Mouse (Mus musculus): ENCODE results near the gene Acads. TPM values are rescaled to one million over a fixed set of nuclear protein-coding genes. Genes with fewer than 3 reads are reported as not detected.
"Not testable (repeated sequence)": the region's sequence is repeated elsewhere in the genome, so short reads cannot be mapped to it uniquely, and the experiment has no call there.

The Acads gene
- polyA plus RNA-seq, 1 experiment = 101 TPM

DNA sequence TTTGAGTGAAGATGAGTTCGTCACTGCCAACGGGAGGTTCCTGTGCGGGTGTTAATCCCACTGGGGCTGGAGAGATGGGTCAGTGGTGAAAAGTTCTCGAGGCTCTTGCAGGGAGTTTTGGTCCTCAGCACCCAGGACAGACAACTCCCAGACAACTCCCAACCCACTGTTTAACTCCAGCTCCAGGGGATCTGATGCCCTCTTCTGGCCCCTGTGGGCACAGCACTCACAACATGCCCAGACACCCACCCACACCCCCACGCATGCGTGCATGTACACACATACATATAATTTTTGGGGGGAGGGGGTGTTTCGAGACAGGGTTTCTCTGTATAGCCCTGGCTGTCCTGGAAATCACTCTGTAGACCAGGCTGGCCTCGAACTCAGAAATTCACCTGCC lies 44.4 kb upstream of the Acads start:
- Histone ChIP-seq H3K36me3 (ENCODE audit: control insufficient read depth, insufficient read depth, low read length) (no peaks in the 10 kb centered on the region), H3K4me3 (ENCODE audit: control insufficient read depth, insufficient read depth, low read length) (no peak overlapping the region), H3K27ac (ENCODE audit: control insufficient read depth, insufficient read depth, low read length) (no peak overlapping the region), H3K4me1 (replicated peaks; ENCODE audit: control insufficient read depth, insufficient read depth, low read length) (peaks cover 43% of the 10 kb centered on the region), H3K27me3 (ENCODE audit: control insufficient read depth, insufficient read depth, low read length) (no peaks in the 10 kb centered on the region)
- TF ChIP-seq POLR2A (IDR thresholded peaks at IDR 0.05; ENCODE audit: control insufficient read depth, extremely low read depth, insufficient read depth, low read length, poor library complexity) (no peak), CTCF (IDR thresholded peaks at IDR 0.05; ENCODE audit: borderline replicate concordance, control insufficient read depth, extremely low read depth, insufficient read depth, low read length, poor library complexity) (peak; percentile 52; the same call in 1 of the 2 replicates)
- peak; percentile 80 for DNase-seq
- 78% methylated on average over 8 of the region's 8 CpGs for WGBS

DNA sequence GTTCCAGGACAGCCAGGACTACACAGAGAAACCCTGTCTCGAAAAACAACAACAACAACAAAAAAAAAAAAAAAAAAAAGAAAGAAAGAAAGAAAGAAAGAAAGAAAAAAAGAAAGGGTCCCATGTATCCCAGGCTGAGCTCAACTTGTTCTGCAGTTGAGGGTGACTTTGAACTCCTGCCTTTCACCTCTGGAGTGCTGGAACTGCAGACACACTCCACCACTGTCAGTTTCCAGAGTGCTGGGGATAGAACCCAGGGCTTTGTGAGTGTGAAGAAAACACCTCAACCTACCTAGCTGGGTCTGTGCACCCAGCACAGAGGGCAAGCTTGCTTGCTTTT lies 42.8 kb upstream of the Acads start:
- not testable (repeated sequence) for H3K36me3 ChIP-seq (ENCODE audit: control insufficient read depth, insufficient read depth, low read length); DNase-seq; H3K27ac ChIP-seq (ENCODE audit: control insufficient read depth, insufficient read depth, low read length); H3K27me3 ChIP-seq (ENCODE audit: control insufficient read depth, insufficient read depth, low read length); H3K4me3 ChIP-seq (ENCODE audit: control insufficient read depth, insufficient read depth, low read length)
- H3K4me1 ChIP-seq (replicated peaks; ENCODE audit: control insufficient read depth, insufficient read depth, low read length) = peaks cover 33% of the 10 kb centered on the region
- WGBS = 89% methylated on average over 1 of the region's 1 CpGs

DNA sequence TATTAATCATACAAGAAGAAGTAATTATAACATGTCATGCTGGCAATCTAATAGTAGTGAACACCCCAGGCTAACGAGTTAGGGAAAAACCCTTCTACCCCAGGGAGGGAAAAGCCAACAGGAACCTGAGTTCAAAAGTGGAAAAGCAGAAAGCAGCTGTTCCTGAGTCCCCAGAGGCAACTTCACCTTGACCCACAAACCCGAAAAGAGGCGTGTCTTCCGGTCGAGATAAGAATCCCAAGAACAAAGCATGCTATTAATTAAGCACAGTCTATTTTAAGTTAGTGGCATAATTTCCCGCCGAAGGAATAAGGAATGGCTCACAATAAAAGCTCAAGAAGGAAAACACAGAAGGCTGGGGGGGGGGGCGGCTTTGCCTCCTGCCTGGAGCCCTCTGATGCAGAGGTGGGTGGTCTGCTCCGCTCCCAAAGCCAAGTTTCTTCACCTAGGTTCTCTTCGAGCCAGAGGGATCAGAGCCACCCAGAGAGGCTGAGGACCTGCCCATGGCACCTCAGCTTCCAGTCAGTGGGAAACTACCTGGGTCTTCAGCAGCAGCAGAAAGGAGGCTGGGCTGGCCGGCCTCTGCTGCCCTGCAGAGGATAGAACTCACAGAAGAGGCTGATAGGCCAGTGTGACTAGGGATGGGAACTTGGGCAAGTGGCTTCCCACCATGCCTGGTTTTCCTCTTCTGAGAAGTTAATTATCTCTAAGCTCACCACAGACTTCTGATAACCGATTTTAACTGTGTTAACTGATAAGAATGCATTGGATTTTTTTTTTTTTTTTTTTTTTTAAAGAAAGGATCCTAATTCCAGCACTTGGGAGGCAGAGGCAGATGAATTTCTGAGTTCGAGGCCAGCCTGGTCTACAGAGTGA lies 42.2 kb upstream of the Acads start:
- H3K4me3 ChIP-seq (ENCODE audit: control insufficient read depth, insufficient read depth, low read length) = no peak overlapping the region
- TF ChIP-seq POLR2A (IDR thresholded peaks at IDR 0.05; ENCODE audit: control insufficient read depth, extremely low read depth, insufficient read depth, low read length, poor library complexity) (no peak), CTCF (IDR thresholded peaks at IDR 0.05; ENCODE audit: borderline replicate concordance, control insufficient read depth, extremely low read depth, insufficient read depth, low read length, poor library complexity) (no peak)
- H3K4me1 ChIP-seq (replicated peaks; ENCODE audit: control insufficient read depth, insufficient read depth, low read length) = peaks cover 30% of the 10 kb centered on the region
- no peaks in the 10 kb centered on the region for H3K27me3 ChIP-seq (ENCODE audit: control insufficient read depth, insufficient read depth, low read length)
- WGBS = 14% methylated on average over 13 of the region's 13 CpGs
- no peaks in the 10 kb centered on the region for H3K36me3 ChIP-seq (ENCODE audit: control insufficient read depth, insufficient read depth, low read length)
- DNase-seq = no peak
- no peak overlapping the region for H3K27ac ChIP-seq (ENCODE audit: control insufficient read depth, insufficient read depth, low read length)

DNA sequence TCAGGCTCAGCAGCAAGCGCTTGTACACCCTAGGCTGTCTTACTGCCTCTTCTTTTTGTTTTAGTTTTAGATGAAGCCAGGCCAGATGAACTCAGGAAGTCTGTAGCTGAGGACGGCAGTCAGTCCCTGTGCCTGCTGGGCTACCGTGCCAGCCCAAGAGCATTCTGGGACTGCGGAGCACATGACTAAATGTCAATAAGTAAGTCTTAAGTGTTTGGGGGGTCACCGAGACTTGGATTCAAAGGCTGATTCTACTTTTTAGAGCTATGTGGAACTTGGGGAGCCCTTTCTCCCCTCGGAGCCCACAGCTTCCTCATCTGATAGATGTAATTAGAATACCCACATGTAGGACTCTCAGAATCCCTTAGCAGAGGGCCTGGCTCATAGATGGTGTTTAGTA lies 41.5 kb upstream of the Acads start:
- WGBS = 15% methylated on average over 6 of the region's 6 CpGs
- TF ChIP-seq POLR2A (IDR thresholded peaks at IDR 0.05; ENCODE audit: control insufficient read depth, extremely low read depth, insufficient read depth, low read length, poor library complexity) (no peak), CTCF (IDR thresholded peaks at IDR 0.05; ENCODE audit: borderline replicate concordance, control insufficient read depth, extremely low read depth, insufficient read depth, low read length, poor library complexity) (no peak)
- H3K27ac ChIP-seq (ENCODE audit: control insufficient read depth, insufficient read depth, low read length) = peak overlapping the region; percentile 43; the same call in 1 of the 2 replicates
- H3K4me3 ChIP-seq (ENCODE audit: control insufficient read depth, insufficient read depth, low read length) = no peak overlapping the region
- no peaks in the 10 kb centered on the region for H3K27me3 ChIP-seq (ENCODE audit: control insufficient read depth, insufficient read depth, low read length)
- H3K4me1 ChIP-seq (replicated peaks; ENCODE audit: control insufficient read depth, insufficient read depth, low read length) = peaks cover 29% of the 10 kb centered on the region
- DNase-seq = no peak
- H3K36me3 ChIP-seq (ENCODE audit: control insufficient read depth, insufficient read depth, low read length) = no peaks in the 10 kb centered on the region

DNA sequence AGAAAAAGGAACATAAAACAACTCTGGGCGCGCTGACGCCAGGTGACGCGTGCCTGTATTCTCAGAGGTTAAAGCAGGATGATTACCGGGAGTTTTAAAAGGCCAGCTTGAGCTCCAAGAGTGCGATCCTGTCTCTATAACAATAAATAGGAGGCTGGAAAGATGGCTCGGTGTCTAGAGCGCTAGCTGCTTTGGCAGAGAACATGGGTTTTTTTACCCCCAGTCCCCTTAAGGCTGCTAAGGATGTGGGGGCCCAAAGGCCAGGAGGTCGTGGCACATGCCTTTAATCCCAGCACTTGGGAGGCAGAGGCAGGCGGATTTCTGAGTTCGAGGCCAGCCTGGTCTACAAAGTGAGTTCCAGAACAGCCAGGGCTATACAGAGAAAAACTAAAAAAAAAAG lies 40.0 kb upstream of the Acads start:
- Histone ChIP-seq H3K36me3 (ENCODE audit: control insufficient read depth, insufficient read depth, low read length) (no peaks in the 10 kb centered on the region), H3K4me3 (ENCODE audit: control insufficient read depth, insufficient read depth, low read length) (no peak overlapping the region; the same call in 1 of the 2 replicates), H3K4me1 (replicated peaks; ENCODE audit: control insufficient read depth, insufficient read depth, low read length) (peaks cover 42% of the 10 kb centered on the region), H3K27ac (ENCODE audit: control insufficient read depth, insufficient read depth, low read length) (no peak overlapping the region; the same call in 1 of the 2 replicates), H3K27me3 (ENCODE audit: control insufficient read depth, insufficient read depth, low read length) (no peaks in the 10 kb centered on the region)
- DNase-seq = no peak
- TF ChIP-seq POLR2A (IDR thresholded peaks at IDR 0.05; ENCODE audit: control insufficient read depth, extremely low read depth, insufficient read depth, low read length, poor library complexity) = no peak
- 64% methylated on average over 12 of the region's 12 CpGs for WGBS

DNA sequence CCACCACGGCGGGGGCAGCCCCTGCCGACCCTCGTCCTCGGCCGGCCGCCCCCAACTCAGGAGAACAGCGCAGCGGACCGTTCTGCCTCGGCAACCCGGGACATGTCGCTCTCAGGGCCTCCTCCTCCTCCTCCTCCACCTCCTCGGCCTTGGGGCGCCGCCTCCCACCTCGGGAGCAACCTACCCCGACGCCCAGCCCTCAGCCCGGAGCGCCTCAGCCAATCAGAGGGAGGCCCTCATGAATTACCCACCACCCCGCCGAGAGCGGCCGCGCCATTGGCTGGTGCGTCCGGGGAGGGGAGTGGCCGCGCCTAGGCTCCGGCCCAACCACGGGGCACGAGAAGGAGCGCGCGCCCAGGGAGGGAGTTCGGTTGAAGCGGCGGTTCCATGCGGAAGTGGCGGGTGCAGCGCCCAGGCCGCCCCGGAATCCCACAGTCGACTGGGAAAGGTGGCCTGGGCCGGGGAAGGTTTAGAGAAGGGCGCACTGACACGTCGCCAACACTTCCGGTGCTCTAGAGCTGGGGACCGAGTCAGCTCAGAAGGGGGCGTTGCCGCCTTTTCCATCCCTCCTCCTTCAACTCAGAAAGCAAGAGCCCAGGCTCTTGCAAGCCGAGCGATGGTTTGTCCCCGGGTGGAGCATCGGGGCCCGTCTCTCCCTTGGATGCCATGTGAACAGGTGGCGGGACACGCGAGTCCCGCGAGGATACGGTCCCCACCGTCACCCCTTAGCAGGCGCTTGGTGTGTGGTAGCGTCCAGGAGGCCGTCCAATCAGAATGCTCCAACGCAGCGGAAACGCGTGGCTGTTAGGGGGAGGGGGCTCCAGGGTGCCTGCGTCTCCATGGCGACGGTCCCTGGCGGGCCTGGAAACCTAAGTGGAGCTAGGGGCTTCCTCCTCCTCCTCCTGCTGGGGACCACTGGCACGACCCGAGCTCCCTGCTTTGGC lies 39.2 kb upstream of the Acads start, which contains the start of gene Mlec:
Gene Mlec (minus strand): TSS at position 140 of the 944 bp plus-strand sequence.
- no peaks in the 10 kb centered on the region for H3K27me3 ChIP-seq (ENCODE audit: control insufficient read depth, insufficient read depth, low read length)
- TF ChIP-seq CTCF (IDR thresholded peaks at IDR 0.05; ENCODE audit: borderline replicate concordance, control insufficient read depth, extremely low read depth, insufficient read depth, low read length, poor library complexity) (peak; percentile 37; the same call in 1 of the 2 replicates), POLR2A (IDR thresholded peaks at IDR 0.05; ENCODE audit: control insufficient read depth, extremely low read depth, insufficient read depth, low read length, poor library complexity) (peak; percentile 97)
- H3K36me3 ChIP-seq (ENCODE audit: control insufficient read depth, insufficient read depth, low read length) = no peaks in the 10 kb centered on the region
- H3K4me1 ChIP-seq (replicated peaks; ENCODE audit: control insufficient read depth, insufficient read depth, low read length) = peaks cover 47% of the 10 kb centered on the region
- H3K27ac ChIP-seq (ENCODE audit: control insufficient read depth, insufficient read depth, low read length) = peak within 1 kb of the TSS; percentile 73
- peak within 1 kb of the TSS; percentile 83 for H3K4me3 ChIP-seq (ENCODE audit: control insufficient read depth, insufficient read depth, low read length)
- DNase-seq = peak; percentile 98
- under 1% methylated on average over 78 of the region's 78 CpGs for WGBS

Measured in thymus, adult 2 months (tissue).